Mouse (Mus musculus) hindlimb bud, embryonic 11.5 days (tissue): ENCODE data around the gene Tshz2.
"Not testable (repeated sequence)": the region's sequence is repeated elsewhere in the genome, so short reads cannot be mapped to it uniquely, and the experiment has no call there.

Experiments used
- DNase-seq: peaks from one replicate; pipeline ENCODE4 v3.0.0-alpha.2; 2012; ENCODE audit warnings: low read depth, low spot score; ENCODE audit errors: extremely low spot score

Gene Tshz2

GRCm38 (mm10) chr2:169632338-169633151, at the start of gene Tshz2:
TSS of gene Tshz2 (plus strand) at chr2:169633013.
- DNase-seq, result no peak

GRCm38 (mm10) chr2:169583476-169583875, 49.3 kb upstream of the Tshz2 start:
- DNase-seq, result no peak

GRCm38 (mm10) chr2:169584745-169585456, 47.9 kb upstream of the Tshz2 start:
- no peak for DNase-seq

GRCm38 (mm10) chr2:169585631-169586285, 47.1 kb upstream of the Tshz2 start:
- DNase-seq, result no peak

- DNase-seq, result no peak
These were observed 46.1 kb upstream of the Tshz2 start for GRCm38 (mm10) chr2:169586688-169587087.

- not testable (repeated sequence) for DNase-seq
These were observed 45.2 kb upstream of the Tshz2 start, which contains the start of gene Gm11011 for GRCm38 (mm10) chr2:169587645-169588044. TSS of gene Gm11011 (minus strand) at chr2:169587745.

- no peak for DNase-seq
These were observed 43.1 kb upstream of the Tshz2 start for GRCm38 (mm10) chr2:169589697-169590096.

- DNase-seq, result no peak
These were observed 42.4 kb upstream of the Tshz2 start for GRCm38 (mm10) chr2:169590412-169590811.

- DNase-seq, result no peak
These were observed 39.1 kb upstream of the Tshz2 start for GRCm38 (mm10) chr2:169593742-169594141.

GRCm38 (mm10) chr2:169597357-169597756, 35.5 kb upstream of the Tshz2 start:
- no peak for DNase-seq

GRCm38 (mm10) chr2:169597971-169598370, 34.8 kb upstream of the Tshz2 start:
- DNase-seq, result no peak

GRCm38 (mm10) chr2:169599591-169599990, 33.2 kb upstream of the Tshz2 start:
- DNase-seq, result no peak

- no peak for DNase-seq
These were observed 32.6 kb upstream of the Tshz2 start for GRCm38 (mm10) chr2:169600163-169600562.

GRCm38 (mm10) chr2:169606901-169607678, 25.7 kb upstream of the Tshz2 start:
- no peak for DNase-seq

- no peak for DNase-seq
These were observed 25.0 kb upstream of the Tshz2 start for GRCm38 (mm10) chr2:169607787-169608186.

- DNase-seq, result no peak
These were observed 22.9 kb upstream of the Tshz2 start for GRCm38 (mm10) chr2:169609956-169610355.

GRCm38 (mm10) chr2:169610882-169611281, 21.9 kb upstream of the Tshz2 start:
- no peak for DNase-seq

- no peak for DNase-seq
These were observed 21.3 kb upstream of the Tshz2 start for GRCm38 (mm10) chr2:169611557-169611956.

GRCm38 (mm10) chr2:169614683-169615082, 18.1 kb upstream of the Tshz2 start:
- DNase-seq, result no peak

- no peak for DNase-seq
These were observed 16.8 kb upstream of the Tshz2 start for GRCm38 (mm10) chr2:169615998-169616397.

- DNase-seq, result no peak
These were observed 11.6 kb upstream of the Tshz2 start for GRCm38 (mm10) chr2:169621201-169621710.
